11 mouse cellular contexts compared by ENCODE assay signal in the genomic region with DNA sequence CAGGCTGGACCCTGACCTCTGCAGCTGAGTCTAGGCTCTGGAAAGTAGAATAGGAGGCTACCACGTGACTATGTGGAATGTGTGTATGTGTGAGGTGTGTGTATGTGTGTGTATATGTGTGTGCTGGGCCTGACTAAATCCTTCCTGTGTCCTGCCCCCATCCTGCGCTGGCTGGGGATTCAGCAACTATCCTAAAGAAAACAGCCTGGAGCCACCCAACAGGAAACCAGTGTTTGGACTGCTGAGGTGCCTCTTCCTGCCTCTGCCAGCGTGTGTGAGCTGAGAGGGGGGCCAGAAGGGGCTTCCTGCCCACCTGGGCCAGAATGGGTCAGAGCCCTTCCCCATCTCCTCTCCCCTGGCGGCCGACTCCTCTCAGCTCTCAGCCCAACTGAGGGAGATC. TPM values are rescaled to one million over a fixed set of nuclear protein-coding genes. Genes with fewer than 3 reads are reported as not detected.
A peak's percentile ranks its signal among the peaks of the same experiment; 100 is the strongest.
DNase-seq lines count a peak whose midpoint lies in the region; ATAC-seq and TF ChIP-seq lines count a peak whose summit lies in the region.
"Had no signal": no experiment of that assay in that cellular context is flagged by ENCODE, and none has a peak within 500 bp of the region (broad histone marks: within the 10 kb centered on the region; RNA-seq: fewer than 3 reads in every experiment).

No protein-coding gene starts in this region.

- H3K4me1 ChIP-seq in heart, adult 2 months (ENCODE audit: control insufficient read depth, insufficient read depth, low read length): peaks cover 1% of the 10 kb centered on the region; the same call in 1 of the 2 replicates
- peaks cover 86% of the 10 kb centered on the region for H3K4me1 ChIP-seq in E14TG2a.4 (replicated peaks; ENCODE audit: low read depth, low read length)
- H3K4me1 ChIP-seq in intestine, embryonic 15.5 days (replicated peaks): peaks cover 31% of the 10 kb centered on the region

- H3K36me3 ChIP-seq in heart, adult 2 months (ENCODE audit: control insufficient read depth, insufficient read depth, low read length): no peaks in the 10 kb centered on the region
- H3K36me3 ChIP-seq in E14TG2a.4 (ENCODE audit: insufficient read depth, low read length): no peaks in the 10 kb centered on the region
- peaks cover 19% of the 10 kb centered on the region; the same call in 1 of the 2 replicates for H3K36me3 ChIP-seq in intestine, embryonic 15.5 days

- H3K79me2 ChIP-seq in heart, adult 2 months (replicated peaks; ENCODE audit: control insufficient read depth, insufficient read depth, low read length): no peaks in the 10 kb centered on the region

- no peak overlapping the region for H3K27ac ChIP-seq in heart, adult 2 months
- no peak overlapping the region for H3K27ac ChIP-seq in intestine, embryonic 15.5 days

- ATAC-seq in intestine, embryonic 15.5 days: peak; percentile 56; the same call in 1 of the 2 replicates
- ATAC-seq: activated CD4-positive, CD25-positive, alpha-beta regulatory T cell, adult 4 months had no signal

- H3K9me3 ChIP-seq in E14TG2a.4 (ENCODE audit: low read length): no peaks in the 10 kb centered on the region
- no peaks in the 10 kb centered on the region for H3K9me3 ChIP-seq in intestine, embryonic 15.5 days

- H3K4me3 ChIP-seq in heart, adult 2 months: no peak overlapping the region
- H3K4me3 ChIP-seq in E14TG2a.4 (replicated peaks; ENCODE audit: low read length): peak overlapping the region; percentile 43
- no peak overlapping the region for H3K4me3 ChIP-seq in intestine, embryonic 15.5 days (replicated peaks)

- no peak for TF ChIP-seq POLR2A in heart, adult 2 months (IDR thresholded peaks at IDR 0.05; ENCODE audit: insufficient read depth, low read depth, low read length)

- intact Hi-C loops in heart, adult 2 months (cut with DNase I): no loop called here
- intact Hi-C loops in gastrocnemius, postnatal 36 days (cut with DNase I): no loop called here

- no peak for TF ChIP-seq EP300 in heart, adult 2 months (IDR thresholded peaks at IDR 0.05; ENCODE audit: insufficient read depth, low read depth, low read length)

- 40% methylated on average over 5 of the region's 5 CpGs for WGBS in heart, adult 2 months
- WGBS in intestine, embryonic 15.5 days: 42% methylated on average over 5 of the region's 5 CpGs

- no peaks in the 10 kb centered on the region for H3K27me3 ChIP-seq in heart, adult 2 months (ENCODE audit: control insufficient read depth, insufficient read depth, low read length)
- peaks cover 19% of the 10 kb centered on the region for H3K27me3 ChIP-seq in E14TG2a.4 (ENCODE audit: insufficient read depth, low read length)
- H3K27me3 ChIP-seq in intestine, embryonic 15.5 days (replicated peaks): no peaks in the 10 kb centered on the region

- no peak for TF ChIP-seq CTCF in heart, adult 2 months (IDR thresholded peaks at IDR 0.05)
- no peak for TF ChIP-seq CTCF in E14TG2a.4 (conservative IDR thresholded peaks at IDR 0.05; ENCODE audit: low read length)

- H3K9ac ChIP-seq in heart, adult 2 months (ENCODE audit: low read depth, low read length): no peak overlapping the region
- no peak overlapping the region for H3K9ac ChIP-seq in intestine, embryonic 15.5 days

- H3K4me2 ChIP-seq in intestine, embryonic 15.5 days (replicated peaks): no peak overlapping the region

- peak; percentile 96 for DNase-seq in heart, adult 11 months
- DNase-seq in heart, adult 2 months: no peak
- peak; percentile 39 for DNase-seq in lung, postnatal 14 days
- DNase-seq in gastrocnemius, postnatal 36 days: no peak
- no peak for DNase-seq in adrenal gland, postnatal 4 days (ENCODE audit: low spot score in 2 of 2)
- DNase-seq in spleen, postnatal 4 days (ENCODE audit: low spot score in 2 of 2): no peak
- DNase-seq: cerebellum, postnatal 14 days had no signal

RNA-seq across cellular contexts. Expression of a gene that starts 20.9 kb away (rescaled TPM):
- total RNA-seq in heart, adult 2 months (2021): 1 to 10 TPM; 1.8 to 2.0 TPM
- 9.6 and 11.1 TPM in 2 replicates for polyA plus RNA-seq in heart, adult 2 months (2012; rRNA removed)
- 8.3 and 9.5 TPM in 2 replicates for polyA plus RNA-seq in intestine, embryonic 15.5 days (2015; fragmentation: Nextera tagmentation; extraction: Ambion mirVana)
- under 1 TPM; 0.36 to 0.96 TPM for total RNA-seq in gastrocnemius, postnatal 36 days (2021)
- 10 to 100 TPM; 10.3 to 12.9 TPM for total RNA-seq in adrenal gland, postnatal 4 days (2021)
- total RNA-seq: neutrophil, adult 5-6 weeks had no signal
- polyA plus RNA-seq: activated CD4-positive, CD25-positive, alpha-beta regulatory T cell, adult 4 months had no signal

Comparison
In these comparisons a context has a peak if more than half of its experiments do, and no peak if none do; other contexts are left out.
1. DNase-seq: peak in heart, adult 11 months (single experiment) and lung, postnatal 14 days (single experiment); none in heart, adult 2 months (0 of 2), gastrocnemius, postnatal 36 days (0 of 2), adrenal gland, postnatal 4 days (0 of 2) and spleen, postnatal 4 days (0 of 2).